Mouse (Mus musculus): Measurements from ENCODE around the gene Dusp7.

The Dusp7 gene

DNA sequence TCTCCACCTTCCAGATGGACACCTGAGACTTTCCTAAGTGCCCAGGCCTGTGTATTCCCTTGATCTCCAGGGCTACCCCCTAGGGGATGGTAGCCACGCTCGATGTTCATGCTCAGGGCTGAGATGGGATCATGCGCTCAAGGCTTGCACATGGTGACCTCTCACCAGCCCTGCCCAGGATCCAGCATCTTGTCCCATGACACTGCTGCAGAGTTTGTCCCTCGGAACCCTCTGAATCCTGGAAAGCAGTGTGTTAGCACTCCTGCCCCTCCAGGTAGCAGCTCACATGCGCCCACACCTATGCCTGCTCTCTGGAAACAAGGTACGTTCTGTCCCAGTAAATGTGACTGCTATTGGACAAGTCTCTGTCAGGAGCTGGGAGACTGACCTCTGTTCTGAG is 13.6 kb upstream of the Dusp7 start:
- DNase-seq (ENCODE audit: low read depth, low spot score) = no peak

DNA sequence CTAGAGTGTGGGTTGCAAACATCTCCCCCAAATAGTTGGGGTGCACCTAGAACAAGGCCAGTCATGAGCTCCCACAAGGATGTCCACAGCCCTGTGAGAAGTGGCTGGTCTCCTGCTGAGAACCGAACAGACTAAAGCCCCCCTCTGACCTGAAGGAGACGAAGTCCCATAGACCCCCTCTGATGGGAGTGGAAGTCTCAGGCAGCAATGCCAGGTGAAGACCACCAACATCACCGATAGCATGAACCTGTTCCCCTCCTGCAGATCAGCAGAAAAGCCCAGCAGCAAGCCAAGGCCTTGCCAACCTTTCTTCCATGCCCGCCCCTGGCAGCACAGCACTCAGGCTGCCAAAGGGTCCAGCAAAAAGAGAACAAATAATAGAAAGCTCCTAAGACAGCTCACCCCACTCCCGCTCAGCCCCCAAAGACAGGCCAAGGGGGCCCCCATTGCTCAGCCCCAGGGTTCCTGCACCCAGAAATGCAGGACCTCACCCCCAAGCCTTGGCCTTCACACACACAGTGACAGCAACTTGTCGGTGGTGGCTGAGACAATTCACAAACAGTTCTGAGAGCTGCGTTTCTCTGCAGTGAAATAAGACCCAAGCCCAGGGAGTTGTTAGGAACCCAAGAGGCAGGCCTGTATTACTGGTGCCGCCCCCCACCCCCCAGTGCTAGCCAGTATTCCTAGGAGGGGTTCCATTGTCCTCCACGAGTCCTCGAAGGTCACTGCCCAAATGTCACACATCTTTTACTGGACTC is 13.0 kb upstream of the Dusp7 start:
- no peak for DNase-seq (ENCODE audit: low read depth, low spot score)

DNA sequence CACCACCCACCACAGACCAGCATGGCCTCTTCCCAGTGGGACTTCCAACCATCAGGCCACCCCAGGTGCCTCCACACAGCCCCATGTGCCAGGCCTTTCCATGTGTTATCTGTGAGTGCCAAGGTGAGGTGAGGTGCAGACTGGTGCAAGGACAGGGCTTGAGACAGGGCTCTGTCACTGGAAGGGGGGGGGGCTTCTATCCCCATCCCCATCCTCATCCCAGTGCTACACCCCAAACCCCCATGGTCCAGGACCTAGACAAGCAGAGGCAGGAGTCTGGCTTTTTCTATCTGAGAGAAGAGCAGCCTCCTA is 12.5 kb upstream of the Dusp7 start:
- no peak for DNase-seq (ENCODE audit: low read depth, low spot score)

GRCm38 (mm10) chr9:106356323-106356844 is 12.0 kb upstream of the Dusp7 start:
- peak; percentile 82 for DNase-seq (ENCODE audit: low read depth, low spot score)

GRCm38 (mm10) chr9:106357167-106357566 is 11.3 kb upstream of the Dusp7 start:
- DNase-seq (ENCODE audit: low read depth, low spot score) = no peak

DNA sequence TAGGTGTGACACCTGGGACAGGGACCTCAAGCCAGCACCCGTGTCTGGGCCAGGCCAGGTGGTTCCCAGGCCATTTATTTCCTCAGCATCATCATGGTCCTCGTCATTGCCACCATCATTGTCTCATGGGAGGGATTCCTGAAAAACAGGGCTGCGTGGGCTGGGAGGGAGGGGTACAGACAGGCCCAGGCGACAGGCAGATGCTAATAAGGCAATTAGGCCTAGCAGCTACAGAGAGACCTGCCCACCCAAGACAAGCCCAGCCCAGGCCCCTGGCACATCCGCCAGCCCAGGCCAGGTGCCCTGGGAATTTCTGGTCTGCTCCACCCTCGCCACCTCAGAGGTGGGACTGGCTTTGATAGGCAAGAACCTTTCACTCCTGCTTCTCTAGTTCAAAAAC is 9.1 kb upstream of the Dusp7 start:
- DNase-seq (ENCODE audit: low read depth, low spot score) = no peak

GRCm38 (mm10) chr9:106361140-106361539 is 7.3 kb upstream of the Dusp7 start:
- DNase-seq (ENCODE audit: low read depth, low spot score) = no peak

- DNase-seq (ENCODE audit: low read depth, low spot score) = no peak
Measured at GRCm38 (mm10) chr9:106365333-106365732, 3.1 kb upstream of the Dusp7 start.

- no peak for DNase-seq (ENCODE audit: low read depth, low spot score)
Measured at GRCm38 (mm10) chr9:106366188-106366587, 2.2 kb upstream of the Dusp7 start.

GRCm38 (mm10) chr9:106367001-106367400 is 1.4 kb upstream of the Dusp7 start:
- no peak for DNase-seq (ENCODE audit: low read depth, low spot score)

- peak; percentile 97 for DNase-seq (ENCODE audit: low read depth, low spot score)
Measured at GRCm38 (mm10) chr9:106367592-106368111, 780 bp upstream of the Dusp7 start.

DNA sequence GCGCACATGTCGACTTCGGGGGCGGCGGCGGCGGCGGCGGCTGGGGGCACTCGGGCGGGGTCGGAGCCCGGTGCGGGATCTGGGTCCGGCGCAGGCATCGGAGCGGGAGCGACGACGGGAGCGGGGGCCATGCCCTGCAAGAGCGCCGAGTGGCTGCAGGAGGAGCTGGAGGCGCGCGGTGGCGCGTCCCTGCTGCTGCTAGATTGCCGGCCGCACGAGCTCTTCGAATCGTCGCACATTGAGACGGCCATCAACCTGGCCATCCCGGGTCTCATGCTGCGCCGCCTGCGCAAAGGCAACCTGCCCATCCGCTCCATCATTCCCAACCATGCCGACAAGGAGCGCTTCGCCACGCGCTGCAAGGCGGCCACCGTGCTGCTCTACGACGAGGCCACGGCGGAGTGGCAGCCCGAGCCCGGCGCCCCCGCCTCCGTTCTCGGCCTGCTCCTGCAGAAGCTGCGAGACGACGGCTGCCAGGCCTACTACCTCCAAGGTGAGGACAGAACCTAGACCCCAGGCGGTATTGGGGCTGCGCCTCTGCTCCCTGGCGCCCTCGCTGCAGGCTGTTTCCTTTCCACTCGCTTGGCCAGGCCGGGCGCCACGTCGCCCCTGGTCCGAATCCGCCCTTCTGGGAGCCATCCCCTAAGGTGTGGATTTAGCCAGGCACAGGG is 534 bp downstream of the Dusp7 start:
- peak; percentile 72 for DNase-seq (ENCODE audit: low read depth, low spot score)

GRCm38 (mm10) chr9:106369801-106370485 is 1.5 kb downstream of the Dusp7 start:
- peak; percentile 75 for DNase-seq (ENCODE audit: low read depth, low spot score)

DNA sequence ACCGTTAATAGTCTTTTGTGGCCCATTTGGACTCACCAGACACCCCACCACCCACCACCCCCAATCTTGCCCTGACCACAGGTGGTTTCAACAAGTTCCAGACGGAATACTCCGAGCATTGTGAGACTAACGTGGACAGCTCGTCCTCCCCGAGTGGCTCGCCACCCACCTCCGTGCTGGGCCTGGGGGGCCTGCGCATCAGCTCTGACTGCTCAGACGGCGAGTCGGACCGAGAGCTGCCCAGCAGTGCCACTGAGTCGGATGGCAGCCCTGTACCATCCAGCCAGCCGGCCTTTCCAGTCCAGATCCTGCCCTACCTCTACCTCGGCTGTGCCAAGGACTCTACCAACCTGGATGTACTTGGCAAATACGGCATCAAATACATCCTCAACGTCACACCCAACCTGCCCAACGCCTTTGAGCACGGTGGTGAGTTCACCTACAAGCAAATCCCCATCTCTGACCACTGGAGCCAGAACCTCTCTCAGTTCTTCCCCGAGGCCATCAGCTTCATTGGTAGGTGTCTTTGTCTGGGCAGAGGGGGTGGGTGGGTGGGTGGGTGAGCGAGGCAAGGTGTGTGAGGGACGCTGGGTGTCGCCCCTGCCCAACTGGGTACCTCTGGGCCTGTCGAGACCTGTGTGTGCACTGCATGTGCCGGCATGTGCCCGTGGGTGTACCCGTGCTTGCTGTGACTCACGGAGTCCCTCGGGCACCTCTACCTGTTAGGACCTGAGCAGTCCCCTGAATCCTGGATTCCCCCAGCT is 2.4 kb downstream of the Dusp7 start:
- no peak for DNase-seq (ENCODE audit: low read depth, low spot score)

DNA sequence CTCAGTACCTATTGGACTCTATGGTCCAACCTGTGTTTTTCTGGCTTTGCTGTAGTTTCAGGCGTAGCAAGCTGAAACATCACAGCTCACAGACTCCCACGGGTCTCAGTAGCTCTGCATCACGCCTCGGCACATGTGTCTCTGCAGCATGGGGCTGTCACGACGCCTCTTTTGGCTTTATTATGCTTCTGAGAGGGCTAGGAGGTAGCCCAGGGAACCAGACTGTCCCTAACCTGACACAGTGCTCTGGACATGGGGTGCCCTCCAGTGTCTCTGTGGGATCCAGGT is 2.9 kb downstream of the Dusp7 start:
- DNase-seq (ENCODE audit: low read depth, low spot score) = no peak

GRCm38 (mm10) chr9:106371776-106372175 is 3.3 kb downstream of the Dusp7 start:
- peak; percentile 47 for DNase-seq (ENCODE audit: low read depth, low spot score)

- DNase-seq (ENCODE audit: low read depth, low spot score) = no peak
Measured at GRCm38 (mm10) chr9:106372431-106373412, 4.3 kb downstream of the Dusp7 start.

- DNase-seq (ENCODE audit: low read depth, low spot score) = no peak
Measured at GRCm38 (mm10) chr9:106373973-106374372, 5.5 kb downstream of the Dusp7 start.

DNA sequence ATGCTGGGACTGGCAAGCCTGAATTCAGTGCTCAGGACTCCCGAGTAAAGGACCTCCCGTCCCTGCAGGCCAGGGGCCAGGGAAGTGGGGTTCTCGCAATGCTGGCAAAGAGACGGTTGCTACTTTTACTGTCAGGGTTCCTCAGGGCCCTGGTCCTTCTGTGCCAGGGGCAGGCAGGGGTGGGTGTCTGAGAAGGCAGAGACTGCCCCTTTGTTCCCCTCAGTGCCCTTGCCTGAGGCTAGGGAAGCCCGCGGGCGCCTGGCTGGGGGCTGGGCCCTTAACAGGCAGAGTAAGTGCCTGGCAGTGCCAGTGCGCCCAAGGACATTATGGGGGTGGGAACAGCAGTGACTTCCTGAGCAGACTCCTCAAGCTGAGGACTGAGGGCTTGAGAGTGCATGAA is 8.8 kb downstream of the Dusp7 start:
- no peak for DNase-seq (ENCODE audit: low read depth, low spot score)

DNA sequence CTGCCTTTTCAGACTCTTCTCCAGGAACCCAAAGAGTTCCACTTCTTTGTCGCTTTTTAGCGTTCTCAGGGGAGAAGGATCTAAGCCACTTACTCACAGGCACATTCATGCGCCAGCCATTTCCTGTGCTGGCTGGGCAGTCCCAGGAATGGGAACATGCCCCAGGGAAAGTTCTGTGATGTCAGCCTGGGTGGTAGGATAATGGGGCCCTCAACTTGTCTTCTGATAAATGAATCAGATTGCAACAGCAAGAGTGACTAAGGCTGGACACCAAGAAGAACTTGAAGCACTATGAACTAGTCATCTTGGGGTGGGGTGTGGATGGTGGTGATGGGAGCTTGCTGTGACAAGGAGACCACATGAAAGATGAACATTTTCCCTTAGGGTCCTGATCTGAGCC is 9.6 kb downstream of the Dusp7 start:
- DNase-seq (ENCODE audit: low read depth, low spot score) = no peak

GRCm38 (mm10) chr9:106378753-106379152 is 10.3 kb downstream of the Dusp7 start:
- DNase-seq (ENCODE audit: low read depth, low spot score) = no peak

Measured in mesoderm, embryonic 11.5 days (tissue).